Mouse (Mus musculus) testis, adult 2 months (tissue): ENCODE measurements around the gene Tnrc6a. TPM values are rescaled to one million over a fixed set of nuclear protein-coding genes. Genes with fewer than 3 reads are reported as not detected.
A peak's percentile ranks its signal among the peaks of the same experiment; 100 is the strongest.

Experiments used
- H3K27ac ChIP-seq: fragments of 200-500 bp; 2 replicates; pipeline ENCODE4 v1.5.1; 2012; ENCODE audit warnings: low read depth, low read length; ENCODE audit not compliant: control insufficient read depth, insufficient read depth
- H3K27me3 ChIP-seq: fragments of 200-500 bp; 2 replicates; pipeline ENCODE4 v1.6.1; 2012; ENCODE audit warnings: mild to moderate bottlenecking, low read length, moderate library complexity; ENCODE audit not compliant: control insufficient read depth, insufficient read depth
- H3K36me3 ChIP-seq: fragments of 200-500 bp; 2 replicates; pipeline ENCODE4 v1.6.1; 2012; ENCODE audit warnings: mild to moderate bottlenecking, low read length; ENCODE audit not compliant: control insufficient read depth, insufficient read depth
- H3K4me1 ChIP-seq: fragments of 200-500 bp; 2 replicates; pipeline ENCODE4 v1.6.1; 2012; ENCODE audit warnings: low read length; ENCODE audit not compliant: control insufficient read depth, insufficient read depth
- H3K4me3 ChIP-seq: fragments of 200-500 bp; 2 replicates; pipeline ENCODE4 v1.5.1; 2012; ENCODE audit warnings: low read depth, mild to moderate bottlenecking, low read length, moderate library complexity, mixed read lengths; ENCODE audit not compliant: control insufficient read depth
- CTCF ChIP-seq: fragments of 200-500 bp; IDR thresholded peaks from 2 replicates; pipeline ENCODE4 v1.5.1; 2012; ENCODE audit warnings: low read depth, mild to moderate bottlenecking, inconsistent platforms, low read length, moderate library complexity; ENCODE audit not compliant: control insufficient read depth, insufficient read depth, insufficient replicate concordance
- POLR2A ChIP-seq: fragments of 200-500 bp; IDR thresholded peaks from 2 replicates; pipeline ENCODE4 v1.6.1; 2012; ENCODE audit warnings: low read depth, mild to moderate bottlenecking, inconsistent platforms, low read length, moderate library complexity; ENCODE audit not compliant: control insufficient read depth
- polyA plus RNA-seq: library from polyadenylated mRNA; depleted of rRNA; stranded (reverse); fragments of >200 nt; gene quantifications from 2 replicates; pipeline ENCODE4 v1.2.3, GENCODE M21; 2012

The Tnrc6a gene
- polyA plus RNA-seq, 1 experiment, result 12.9 TPM

DNA sequence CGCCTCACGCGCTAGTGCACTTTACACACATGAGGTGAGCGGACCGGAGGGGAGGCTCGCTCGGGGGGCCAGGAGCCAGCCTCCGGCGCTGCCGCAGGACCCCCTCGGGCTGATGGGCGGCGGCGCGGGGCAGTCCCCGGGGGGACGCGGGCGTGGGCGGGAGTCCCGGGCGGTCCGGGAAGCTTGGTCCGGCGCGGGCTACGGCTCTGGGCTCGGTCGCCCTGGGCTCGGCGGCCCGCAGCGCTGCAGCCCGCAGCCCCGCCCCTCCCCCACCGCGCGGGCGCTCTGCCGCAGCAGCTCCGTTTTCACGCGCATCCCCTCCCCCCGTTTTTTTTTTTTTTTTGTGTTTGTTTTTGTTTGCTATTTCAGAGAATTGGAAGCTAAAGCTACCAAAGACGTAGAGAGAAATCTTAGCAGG lies 623 bp downstream of the Tnrc6a start:
- peak overlapping the region; percentile 83 for H3K27ac ChIP-seq
- H3K4me1 ChIP-seq, result no peaks in the 10 kb centered on the region; the same call in 1 of the 2 replicates
- H3K27me3 ChIP-seq, result no peaks in the 10 kb centered on the region
- H3K36me3 ChIP-seq, result no peaks in the 10 kb centered on the region
- TF ChIP-seq POLR2A (no peak), CTCF (no peak)
- H3K4me3 ChIP-seq, result peak overlapping the region; percentile 98

DNA sequence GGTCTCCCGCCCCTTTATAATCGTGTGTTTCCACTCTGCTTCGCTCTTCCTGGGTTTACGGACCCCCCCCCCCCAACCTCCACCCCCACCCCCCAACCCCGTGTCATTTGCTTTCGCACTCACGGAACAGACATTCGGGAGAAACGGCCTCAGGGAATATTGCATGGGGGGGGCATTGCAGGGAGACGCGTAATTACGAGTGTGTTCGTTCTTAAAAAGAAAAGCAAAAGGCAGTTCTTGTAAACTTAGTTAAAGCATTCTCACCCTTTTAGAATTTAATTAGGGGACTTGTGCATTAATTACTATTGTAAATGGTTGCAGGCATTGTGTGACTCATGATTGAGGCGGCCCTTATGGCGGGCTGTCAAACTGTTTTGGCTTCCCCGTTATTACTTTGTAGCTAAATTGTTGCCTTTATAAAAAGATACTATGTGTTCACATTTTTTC lies 1.1 kb downstream of the Tnrc6a start:
- Histone ChIP-seq H3K27me3 (no peaks in the 10 kb centered on the region), H3K4me1 (no peaks in the 10 kb centered on the region; the same call in 1 of the 2 replicates), H3K27ac (peak overlapping the region; percentile 83), H3K36me3 (no peaks in the 10 kb centered on the region), H3K4me3 (peak overlapping the region; percentile 98)
- TF ChIP-seq CTCF, result no peak
- no peak for TF ChIP-seq POLR2A

- no peak overlapping the region for H3K27ac ChIP-seq
- TF ChIP-seq CTCF (no peak), POLR2A (no peak)
- H3K27me3 ChIP-seq, result no peaks in the 10 kb centered on the region
- H3K4me1 ChIP-seq, result no peaks in the 10 kb centered on the region; the same call in 1 of the 2 replicates
- H3K36me3 ChIP-seq, result no peaks in the 10 kb centered on the region
- no peak overlapping the region for H3K4me3 ChIP-seq
Observed at GRCm38 (mm10) chr7:123126056-123126455, 2.4 kb downstream of the Tnrc6a start.

- Histone ChIP-seq H3K4me3 (no peak overlapping the region), H3K4me1 (no peaks in the 10 kb centered on the region; the same call in 1 of the 2 replicates), H3K27me3 (no peaks in the 10 kb centered on the region), H3K27ac (no peak overlapping the region), H3K36me3 (no peaks in the 10 kb centered on the region)
- TF ChIP-seq POLR2A (no peak), CTCF (no peak)
Observed at GRCm38 (mm10) chr7:123127301-123127700, 3.6 kb downstream of the Tnrc6a start.

DNA sequence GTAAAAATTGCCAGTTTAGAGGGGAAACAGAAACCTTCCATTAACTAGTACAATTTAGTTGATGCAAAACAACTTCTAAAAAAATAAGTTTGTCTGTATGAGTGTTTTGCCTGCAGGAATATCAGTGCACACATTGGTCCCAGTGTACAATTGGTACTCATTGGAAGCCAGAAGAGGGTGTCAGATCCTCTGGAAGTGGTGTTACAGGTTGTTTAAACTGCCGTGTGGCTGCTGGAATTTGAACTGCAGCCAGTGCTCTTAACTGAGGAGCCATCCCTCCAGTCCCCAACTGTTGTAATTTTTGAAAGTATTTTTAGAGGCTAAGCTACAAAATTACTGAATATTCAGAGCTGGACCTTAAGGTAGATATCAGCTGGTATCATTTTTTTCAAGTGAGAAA lies 4.3 kb downstream of the Tnrc6a start:
- TF ChIP-seq POLR2A (no peak), CTCF (no peak)
- H3K27me3 ChIP-seq, result no peaks in the 10 kb centered on the region
- no peaks in the 10 kb centered on the region for H3K36me3 ChIP-seq
- H3K4me3 ChIP-seq, result no peak overlapping the region
- no peaks in the 10 kb centered on the region; the same call in 1 of the 2 replicates for H3K4me1 ChIP-seq
- H3K27ac ChIP-seq, result no peak overlapping the region

- no peak for TF ChIP-seq POLR2A
- TF ChIP-seq CTCF, result no peak
- Histone ChIP-seq H3K36me3 (no peaks in the 10 kb centered on the region), H3K27ac (no peak overlapping the region), H3K27me3 (no peaks in the 10 kb centered on the region), H3K4me3 (no peak overlapping the region), H3K4me1 (no peaks in the 10 kb centered on the region; the same call in 1 of the 2 replicates)
Observed at GRCm38 (mm10) chr7:123129061-123129460, 5.4 kb downstream of the Tnrc6a start.

GRCm38 (mm10) chr7:123130198-123130597 lies 6.5 kb downstream of the Tnrc6a start:
- Histone ChIP-seq H3K4me3 (no peak overlapping the region; the same call in 1 of the 2 replicates), H3K36me3 (no peaks in the 10 kb centered on the region), H3K4me1 (no peaks in the 10 kb centered on the region), H3K27me3 (no peaks in the 10 kb centered on the region), H3K27ac (no peak overlapping the region)
- TF ChIP-seq CTCF, result no peak
- TF ChIP-seq POLR2A, result no peak

DNA sequence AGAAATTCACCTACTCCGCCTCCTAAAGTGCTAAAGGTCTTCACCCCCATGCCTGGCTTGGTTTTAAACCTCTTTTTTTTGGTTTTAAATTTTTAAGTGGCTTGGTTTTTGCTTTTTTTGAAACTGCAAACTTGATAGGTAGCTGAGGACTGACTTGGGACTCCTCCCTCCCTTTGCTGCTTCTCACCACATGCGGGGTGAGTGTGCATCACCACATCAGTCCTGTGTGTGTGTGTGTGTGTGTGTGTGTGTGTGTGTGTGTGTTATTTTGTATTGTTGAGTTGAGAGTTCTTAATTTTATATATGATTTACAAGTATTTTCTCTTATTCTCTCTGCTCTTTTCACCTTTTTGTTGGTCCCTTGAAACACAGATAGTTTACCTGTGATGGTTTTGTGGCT lies 8.7 kb downstream of the Tnrc6a start:
- Histone ChIP-seq H3K36me3 (no peaks in the 10 kb centered on the region), H3K4me3 (no peak overlapping the region), H3K27me3 (no peaks in the 10 kb centered on the region), H3K4me1 (no peaks in the 10 kb centered on the region), H3K27ac (no peak overlapping the region)
- TF ChIP-seq CTCF (no peak), POLR2A (no peak)
